Mouse (Mus musculus): ENCODE data around the gene Ubqln3. TPM values are rescaled to one million over a fixed set of nuclear protein-coding genes. Genes with fewer than 3 reads are reported as not detected.

Gene Ubqln3
- polyA plus RNA-seq (2014; fragmentation: Nextera tagmentation; extraction: Ambion mirVana): not detected in 2 replicates

DNA sequence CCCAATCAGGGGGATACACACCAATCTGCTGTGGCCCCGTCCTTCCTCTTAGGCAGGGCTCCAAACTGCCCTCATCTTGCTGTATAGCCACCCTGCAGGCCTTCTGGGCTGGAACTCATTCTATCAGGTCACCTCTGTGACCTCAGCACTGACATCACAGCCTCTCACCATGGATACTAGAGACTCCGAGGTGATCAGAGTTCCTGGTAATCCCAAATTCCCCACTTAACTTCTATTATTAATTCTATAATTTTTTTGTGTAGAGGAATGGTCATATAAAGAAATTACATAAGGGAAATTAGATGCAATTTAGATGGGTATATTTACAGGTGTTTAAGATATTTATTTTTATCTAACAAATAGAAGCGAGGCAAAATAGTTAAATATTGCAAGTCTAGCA, at the start of gene Ubqln3:
Gene Ubqln3, minus strand, starts transcription at position 101 of the 400 bp plus-strand sequence.
- H3K27me3 ChIP-seq (ENCODE audit: insufficient read depth, low read length): no peaks in the 10 kb centered on the region
- H3K36me3 ChIP-seq (ENCODE audit: insufficient read depth): no peaks in the 10 kb centered on the region
- no peak within 1 kb of the TSS for H3K4me2 ChIP-seq
- ATAC-seq (ENCODE audit: insufficient read depth) (no peak), DNase-seq (no peak)
- no peaks in the 10 kb centered on the region for H3K4me1 ChIP-seq (ENCODE audit: insufficient read depth)
- TF ChIP-seq CTCF (IDR thresholded peaks at IDR 0.05; ENCODE audit: low read depth): no peak
- no peak within 1 kb of the TSS for H3K9ac ChIP-seq
- H3K9me3 ChIP-seq (ENCODE audit: low read depth, low read length): no peaks in the 10 kb centered on the region
- no peak within 1 kb of the TSS for H3K4me3 ChIP-seq (ENCODE audit: low read depth, low read length)
- H3K27ac ChIP-seq (ENCODE audit: low read depth): no peak within 1 kb of the TSS
- 73% methylated on average over 3 of the region's 3 CpGs for WGBS

DNA sequence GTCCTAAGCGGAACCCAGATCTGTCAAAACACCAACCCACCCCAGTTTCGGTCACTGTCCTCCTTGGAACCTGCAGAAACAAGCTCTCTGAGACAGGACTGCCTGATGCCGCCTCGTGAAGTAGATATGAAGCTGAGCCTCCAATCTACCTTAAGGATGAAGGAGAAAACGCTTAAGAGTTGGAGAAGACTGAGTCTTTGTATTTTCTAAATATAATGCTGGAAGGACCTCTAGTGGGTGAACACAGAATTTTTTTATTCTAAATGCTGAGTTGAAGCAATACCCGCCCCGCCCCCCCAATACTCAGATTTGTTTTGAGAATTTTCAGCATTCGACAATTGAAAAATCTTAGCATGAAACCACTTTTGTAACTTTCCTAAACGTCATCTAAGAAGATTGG, 48.2 kb upstream of the Ubqln3 start:
- 55% methylated on average over 9 of the region's 9 CpGs for WGBS

DNA sequence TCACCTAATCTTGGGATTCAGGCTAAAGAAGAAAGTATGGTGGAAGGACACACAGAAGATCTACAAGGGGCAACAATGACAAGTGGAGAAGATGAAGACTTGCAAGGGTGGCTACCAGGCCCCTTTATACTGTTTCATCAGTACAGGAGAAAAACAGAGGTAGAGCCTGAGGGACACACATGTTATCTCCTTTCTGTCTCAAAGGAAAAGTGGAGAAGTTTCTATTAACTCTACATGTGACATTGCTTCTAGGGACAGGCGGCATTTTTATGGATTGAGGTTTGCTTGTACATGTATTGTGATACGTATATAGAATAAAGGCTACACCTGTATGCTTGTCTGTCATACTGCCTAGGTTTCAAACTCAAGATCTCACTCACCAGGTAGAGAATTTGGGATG, 40.2 kb upstream of the Ubqln3 start, which contains the start of gene Olfr648:
Gene Olfr648, minus strand, starts transcription at position 101 of the 400 bp plus-strand sequence.
- Histone ChIP-seq H3K27me3 (ENCODE audit: insufficient read depth, low read length) (no peaks in the 10 kb centered on the region), H3K27ac (ENCODE audit: low read depth) (no peak within 1 kb of the TSS), H3K9ac (no peak within 1 kb of the TSS), H3K4me3 (ENCODE audit: low read depth, low read length) (no peak within 1 kb of the TSS), H3K9me3 (ENCODE audit: low read depth, low read length) (no peaks in the 10 kb centered on the region), H3K36me3 (ENCODE audit: insufficient read depth) (no peaks in the 10 kb centered on the region), H3K4me2 (no peak within 1 kb of the TSS), H3K4me1 (ENCODE audit: insufficient read depth) (no peaks in the 10 kb centered on the region)
- DNase-seq (no peak), ATAC-seq (ENCODE audit: insufficient read depth) (no peak)
- 95% methylated on average over 2 of the region's 2 CpGs for WGBS
- TF ChIP-seq CTCF (IDR thresholded peaks at IDR 0.05; ENCODE audit: low read depth): no peak

More for the DNA sequence above, 48.2 kb upstream of the Ubqln3 start:
- H3K27me3 ChIP-seq (ENCODE audit: insufficient read depth, low read length): no peaks in the 10 kb centered on the region
- ATAC-seq (ENCODE audit: insufficient read depth) (no peak), DNase-seq (no peak)
- no peaks in the 10 kb centered on the region for H3K4me1 ChIP-seq (ENCODE audit: insufficient read depth)
- H3K9me3 ChIP-seq (ENCODE audit: low read depth, low read length): no peaks in the 10 kb centered on the region
- no peak overlapping the region for H3K4me2 ChIP-seq
- no peak overlapping the region for H3K4me3 ChIP-seq (ENCODE audit: low read depth, low read length)
- H3K36me3 ChIP-seq (ENCODE audit: insufficient read depth): no peaks in the 10 kb centered on the region
- no peak overlapping the region for H3K9ac ChIP-seq
- H3K27ac ChIP-seq (ENCODE audit: low read depth): no peak overlapping the region
- no peak for TF ChIP-seq CTCF (IDR thresholded peaks at IDR 0.05; ENCODE audit: low read depth)

DNA sequence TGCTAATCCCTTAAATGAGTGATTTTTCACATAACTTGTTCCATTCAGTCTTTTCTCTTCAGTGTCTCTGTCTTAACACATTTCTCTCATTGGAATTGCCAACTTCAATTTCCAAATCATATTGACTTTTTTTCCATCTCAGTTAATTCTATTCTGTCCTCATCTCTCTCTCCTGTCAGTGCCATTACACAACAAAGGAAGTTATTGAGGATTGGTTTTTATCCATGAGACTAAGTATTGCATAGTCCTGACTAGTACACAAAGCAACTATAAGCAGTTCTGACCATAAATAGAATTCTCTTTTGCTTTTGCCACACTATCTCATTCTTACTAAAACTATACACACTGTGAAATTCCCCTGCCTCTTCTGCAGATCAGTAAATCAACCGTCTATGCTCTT, 36.0 kb upstream of the Ubqln3 start:
- no peak for DNase-seq
- Histone ChIP-seq H3K9me3 (ENCODE audit: low read depth, low read length) (no peaks in the 10 kb centered on the region), H3K27me3 (ENCODE audit: insufficient read depth, low read length) (no peaks in the 10 kb centered on the region), H3K4me3 (ENCODE audit: low read depth, low read length) (no peak overlapping the region), H3K36me3 (ENCODE audit: insufficient read depth) (no peaks in the 10 kb centered on the region), H3K4me1 (ENCODE audit: insufficient read depth) (no peaks in the 10 kb centered on the region), H3K4me2 (no peak overlapping the region), H3K9ac (no peak overlapping the region), H3K27ac (ENCODE audit: low read depth) (no peak overlapping the region)
- WGBS: 75% methylated on average over 1 of the region's 1 CpGs
- no peak for ATAC-seq (ENCODE audit: insufficient read depth)
- no peak for TF ChIP-seq CTCF (IDR thresholded peaks at IDR 0.05; ENCODE audit: low read depth)

DNA sequence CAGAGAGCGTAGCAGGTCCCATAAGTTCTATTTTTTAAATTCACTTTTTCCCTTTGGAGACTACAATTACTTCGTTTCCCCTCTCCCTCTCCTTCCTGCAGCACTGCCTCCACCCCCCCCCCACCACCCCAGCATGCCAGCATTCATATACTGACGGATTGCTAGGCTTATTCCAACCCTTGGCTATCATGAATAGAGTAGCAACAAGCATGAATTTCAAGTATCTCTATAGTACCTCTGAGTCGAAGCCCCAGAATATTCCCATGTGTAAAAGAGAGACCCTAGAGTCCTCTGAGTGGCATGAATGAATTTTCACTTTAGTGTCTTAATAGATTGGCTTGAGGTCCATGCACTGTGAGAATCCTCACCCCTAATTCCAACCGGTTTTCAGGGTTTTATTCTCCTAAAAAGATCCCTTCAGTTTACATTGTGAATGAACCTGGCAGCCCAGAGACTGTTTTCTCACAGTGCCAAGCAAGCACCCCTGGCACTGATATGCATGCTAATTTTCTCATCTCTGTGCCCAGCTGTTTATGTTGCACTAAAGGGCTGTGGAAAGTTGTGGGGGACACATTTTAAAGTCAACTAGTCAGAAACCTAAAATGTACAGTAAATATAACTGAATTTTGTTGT, 35.5 kb upstream of the Ubqln3 start:
- Histone ChIP-seq H3K9me3 (ENCODE audit: low read depth, low read length) (no peaks in the 10 kb centered on the region), H3K36me3 (ENCODE audit: insufficient read depth) (no peaks in the 10 kb centered on the region), H3K4me3 (ENCODE audit: low read depth, low read length) (no peak overlapping the region), H3K27ac (ENCODE audit: low read depth) (no peak overlapping the region), H3K27me3 (ENCODE audit: insufficient read depth, low read length) (no peaks in the 10 kb centered on the region), H3K4me2 (no peak overlapping the region), H3K9ac (no peak overlapping the region), H3K4me1 (ENCODE audit: insufficient read depth) (no peaks in the 10 kb centered on the region)
- ATAC-seq (ENCODE audit: insufficient read depth) (no peak), DNase-seq (no peak)
- TF ChIP-seq CTCF (IDR thresholded peaks at IDR 0.05; ENCODE audit: low read depth): no peak
- 66% methylated on average over 5 of the region's 5 CpGs for WGBS

DNA sequence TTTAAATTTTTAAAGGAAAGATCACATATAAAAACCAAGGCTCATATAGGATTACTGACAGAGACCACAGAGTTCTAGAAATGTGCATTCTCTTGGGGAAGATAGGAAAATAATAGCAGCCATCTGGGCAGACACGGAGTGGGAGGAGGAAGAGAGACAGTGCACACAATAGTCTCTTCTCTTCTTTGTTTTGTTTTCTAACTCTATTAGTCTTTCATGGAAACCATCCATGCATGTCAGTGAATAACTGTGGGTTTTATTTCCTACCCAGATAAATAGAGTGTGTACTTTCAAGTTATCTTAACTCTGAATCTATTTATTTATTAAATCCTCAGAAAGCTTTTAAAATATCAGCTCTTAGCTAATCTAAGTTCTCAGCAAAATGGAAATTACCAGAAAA, 32.0 kb upstream of the Ubqln3 start:
- DNase-seq (no peak), ATAC-seq (ENCODE audit: insufficient read depth) (no peak)
- no peaks in the 10 kb centered on the region for H3K36me3 ChIP-seq (ENCODE audit: insufficient read depth)
- H3K9ac ChIP-seq: no peak overlapping the region
- no peak overlapping the region for H3K4me3 ChIP-seq (ENCODE audit: low read depth, low read length)
- no peaks in the 10 kb centered on the region for H3K9me3 ChIP-seq (ENCODE audit: low read depth, low read length)
- no peak for TF ChIP-seq CTCF (IDR thresholded peaks at IDR 0.05; ENCODE audit: low read depth)
- 60% methylated on average over 1 of the region's 1 CpGs for WGBS
- H3K4me2 ChIP-seq: no peak overlapping the region
- H3K27me3 ChIP-seq (ENCODE audit: insufficient read depth, low read length): no peaks in the 10 kb centered on the region
- H3K27ac ChIP-seq (ENCODE audit: low read depth): no peak overlapping the region
- H3K4me1 ChIP-seq (ENCODE audit: insufficient read depth): no peaks in the 10 kb centered on the region

DNA sequence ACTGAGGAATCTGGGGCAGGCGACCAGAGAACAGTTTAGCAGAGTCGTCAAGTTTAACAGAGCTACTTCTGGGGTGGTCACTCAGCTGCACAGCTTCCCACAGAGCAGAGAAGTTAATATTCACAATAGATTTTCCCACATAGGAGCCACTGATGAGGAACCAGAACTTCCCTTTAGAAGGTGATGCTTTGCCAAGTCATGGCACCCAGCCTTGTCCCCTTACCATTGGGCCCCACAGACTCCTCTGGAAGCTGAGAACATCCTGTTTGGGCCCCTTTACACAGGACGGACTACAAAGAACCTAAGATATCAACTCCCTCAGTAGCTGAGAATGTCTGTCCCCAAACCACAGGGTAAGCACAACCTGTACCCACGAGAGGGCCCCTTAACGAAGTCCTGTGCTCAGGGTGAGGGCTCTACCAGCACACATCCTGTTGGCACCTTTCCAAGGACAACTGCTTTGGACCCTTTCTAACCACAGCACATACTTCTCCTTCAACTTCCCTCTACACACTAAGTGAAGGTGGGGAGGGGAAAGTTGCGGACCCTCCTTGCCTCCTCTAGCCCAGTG, 26.6 kb upstream of the Ubqln3 start:
- no peak for TF ChIP-seq CTCF (IDR thresholded peaks at IDR 0.05; ENCODE audit: low read depth)
- Histone ChIP-seq H3K9me3 (ENCODE audit: low read depth, low read length) (no peaks in the 10 kb centered on the region), H3K36me3 (ENCODE audit: insufficient read depth) (no peaks in the 10 kb centered on the region), H3K9ac (no peak overlapping the region), H3K4me1 (ENCODE audit: insufficient read depth) (no peaks in the 10 kb centered on the region), H3K27me3 (ENCODE audit: insufficient read depth, low read length) (no peaks in the 10 kb centered on the region), H3K27ac (ENCODE audit: low read depth) (no peak overlapping the region), H3K4me3 (ENCODE audit: low read depth, low read length) (no peak overlapping the region), H3K4me2 (no peak overlapping the region)
- 57% methylated on average over 6 of the region's 6 CpGs for WGBS
- peak; percentile 28; the same call in 1 of the 2 replicates for ATAC-seq (ENCODE audit: insufficient read depth)
- peak; percentile 16 for DNase-seq
